Mouse (Mus musculus) ES-E14 (cell line): ENCODE results near the gene Slc37a1.

ENCODE experiments used
- CHD2 ChIP-seq: IDR thresholded peaks from 2 replicates; pipeline ENCODE4 v1.6.1; 2014; ENCODE audit warnings: mild to moderate bottlenecking, low read depth, low read length, inconsistent platforms
- MAFK ChIP-seq: IDR thresholded peaks from 2 replicates; pipeline ENCODE4 v1.6.1; 2014; ENCODE audit warnings: mild to moderate bottlenecking, low read depth, low read length, inconsistent platforms; ENCODE audit not compliant: insufficient read depth

DNA sequence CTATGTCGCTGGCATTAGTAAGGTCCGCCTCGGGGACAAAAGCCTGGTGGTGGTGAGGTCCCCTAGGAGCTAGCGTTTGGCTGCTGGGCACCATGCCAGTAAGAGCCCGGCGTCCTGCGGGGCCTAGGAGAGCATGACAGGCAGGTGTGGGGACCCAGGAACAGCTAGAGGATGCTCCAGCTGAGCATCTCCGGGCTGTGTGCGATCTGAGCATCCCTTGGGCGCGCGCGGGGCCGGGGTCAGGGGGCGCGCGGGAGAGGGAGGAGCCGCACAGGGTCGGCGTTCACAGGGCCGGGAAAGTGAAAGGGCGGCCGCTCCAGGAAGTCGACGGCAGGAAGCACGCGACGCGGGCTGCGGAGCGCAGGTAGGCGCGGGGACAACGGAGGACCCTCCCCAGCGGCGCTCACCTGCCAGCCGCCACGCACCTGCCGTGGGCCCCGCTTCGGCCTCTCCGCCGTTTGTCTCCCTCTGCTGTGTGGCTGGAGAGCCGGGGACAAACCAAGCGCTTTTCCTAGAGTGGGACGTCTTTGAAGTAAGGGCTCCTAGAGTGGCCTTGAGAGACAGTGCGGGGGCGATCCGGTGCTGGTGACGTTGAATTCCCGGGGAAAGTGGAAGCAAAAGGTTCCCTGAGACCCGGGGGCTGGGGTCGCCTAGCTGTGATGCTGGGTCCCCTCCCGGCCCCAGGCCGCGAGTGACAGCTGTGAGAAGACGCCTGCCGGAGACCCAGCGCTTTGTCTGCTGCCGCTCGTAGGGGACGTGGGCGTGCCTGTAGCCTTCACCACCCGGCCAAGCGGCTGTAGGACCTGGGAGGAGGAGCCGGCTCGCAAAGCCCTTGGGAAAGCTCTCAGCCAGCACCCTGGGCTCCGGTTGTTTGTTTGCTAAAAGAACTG, 9.5 kb downstream of the Slc37a1 start:
- TF ChIP-seq CHD2 (no peak), MAFK (no peak)
